Mouse (Mus musculus) heart, postnatal 0 days (tissue): ENCODE results near the gene Prelp. TPM values are rescaled to one million over a fixed set of nuclear protein-coding genes. Genes with fewer than 3 reads are reported as not detected.

Source experiments
- ATAC-seq: fragments of 200-750 bp; cut with Nextera tagmentation; 2 replicates; pipeline ENCODE4 v1.8.0; 2017; ENCODE audit warnings: low read depth, moderate number of reproducible peaks, moderate library complexity; ENCODE audit not compliant: insufficient read depth
- DNase-seq: peaks from one replicate; pipeline ENCODE4 v3.0.0-alpha.2; 2016; ENCODE audit warnings: low spot score
- H3K27ac ChIP-seq: fragments of 300-500 bp; sonication (generic); 2 replicates; pipeline ENCODE4 v1.5.1; 2014; ENCODE audit warnings: low read depth, mild to moderate bottlenecking
- H3K27me3 ChIP-seq: fragments of 300-500 bp; sonication (generic); 2 replicates; pipeline ENCODE4 v1.6.1; 2014; ENCODE audit warnings: low read length, mixed read lengths; ENCODE audit not compliant: control insufficient read depth, insufficient read depth
- H3K36me3 ChIP-seq: fragments of 300-500 bp; sonication (generic); replicated peaks from 2 replicates; pipeline ENCODE4 v1.6.1; 2014; ENCODE audit warnings: low read length, mixed read lengths; ENCODE audit not compliant: control insufficient read depth, insufficient read depth
- H3K4me1 ChIP-seq: fragments of 300-500 bp; sonication (generic); 2 replicates; pipeline ENCODE4 v1.6.1; 2014; ENCODE audit warnings: antibody characterized with exemption; ENCODE audit not compliant: control insufficient read depth, insufficient read depth
- H3K4me2 ChIP-seq: fragments of 300-500 bp; sonication (generic); 2 replicates; pipeline ENCODE4 v1.6.1; 2014; ENCODE audit warnings: low read depth, mild to moderate bottlenecking, low read length, moderate library complexity
- H3K4me3 ChIP-seq: fragments of 300-500 bp; sonication (generic); 2 replicates; pipeline ENCODE4 v1.5.1; 2014; ENCODE audit warnings: low read depth, low read length
- H3K9ac ChIP-seq: fragments of 300-500 bp; sonication (generic); replicated peaks from 2 replicates; pipeline ENCODE4 v1.6.1; 2014; ENCODE audit warnings: low read depth, low read length, mixed read lengths
- H3K9me3 ChIP-seq: fragments of 300-500 bp; sonication (generic); replicated peaks from 2 replicates; pipeline ENCODE4 v1.6.1; 2016; ENCODE audit warnings: low read length; ENCODE audit not compliant: control insufficient read depth
- CTCF ChIP-seq: IDR thresholded peaks from 2 replicates; pipeline ENCODE4 v1.5.1; 2016; ENCODE audit warnings: antibody characterized with exemption, control low read depth, low read depth
- EP300 ChIP-seq: IDR thresholded peaks from 2 replicates; pipeline ENCODE4 v1.6.1; 2016; ENCODE audit warnings: antibody characterized with exemption, low read depth
- WGBS: fragments of 180-500 bp; shearing (Covaris S2); extraction: QIAGEN DNeasy Blood & Tissue Kit; methylation state at CpG from one replicate; pipeline ENCODE4 v1.1.7; 2014; 5-methylcytosine and 5-hydroxymethylcytosine counted together
- polyA plus RNA-seq: library from polyadenylated mRNA; unstranded; fragments of >200 nt; fragmentation: Nextera tagmentation; extraction: Ambion mirVana; gene quantifications from 2 replicates; pipeline ENCODE4 v1.2.1, GENCODE M21; 2015
- total RNA-seq: library from RNA; depleted of rRNA; stranded (reverse); fragments of >200 nt; gene quantifications from 2 replicates; pipeline ENCODE4 v1.2.3, GENCODE M21; 2014; ENCODE audit warnings: low replicate concordance

Gene Prelp
- total and polyA plus RNA-seq, 2 experiments from 2014 or later = 5.4 to 6.5 TPM

DNA sequence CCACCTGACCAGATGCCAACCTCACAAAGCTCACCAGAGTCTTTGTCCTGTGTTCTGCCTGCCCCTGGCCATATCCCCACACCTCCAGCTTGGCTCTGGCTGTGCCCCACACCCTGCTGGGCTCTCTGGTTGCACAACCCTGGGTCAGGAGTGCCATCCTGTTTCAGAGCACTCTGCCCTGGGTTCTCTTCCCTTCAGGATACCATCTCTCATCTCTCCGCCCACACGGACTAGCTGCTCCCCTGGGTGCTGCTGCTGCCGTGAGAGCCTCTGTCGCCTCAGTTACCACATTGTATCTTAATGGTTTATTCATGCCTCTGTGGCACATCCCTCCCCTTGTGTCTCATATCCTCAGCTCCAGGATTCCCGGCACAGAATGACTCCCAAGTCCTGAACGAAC lies 34.8 kb downstream of the Prelp start:
- no peak for TF ChIP-seq CTCF
- no peak for TF ChIP-seq EP300
- peaks cover 31% of the 10 kb centered on the region for H3K4me1 ChIP-seq
- H3K9ac ChIP-seq = no peak overlapping the region
- ATAC-seq (no peak), DNase-seq (no peak)
- H3K27me3 ChIP-seq = no peaks in the 10 kb centered on the region
- no peaks in the 10 kb centered on the region for H3K36me3 ChIP-seq
- no peak overlapping the region for H3K4me2 ChIP-seq
- H3K27ac ChIP-seq = no peak overlapping the region
- H3K4me3 ChIP-seq = no peak overlapping the region
- WGBS = 52% methylated on average over 6 of the region's 6 CpGs
- no peaks in the 10 kb centered on the region for H3K9me3 ChIP-seq

GRCm38 (mm10) chr1:133885811-133886210 lies 35.4 kb downstream of the Prelp start:
- no peak overlapping the region for H3K4me2 ChIP-seq
- peaks cover 31% of the 10 kb centered on the region for H3K4me1 ChIP-seq
- 89% methylated on average over 7 of the region's 7 CpGs for whole genome bisulfite sequencing
- H3K9me3 ChIP-seq = no peaks in the 10 kb centered on the region
- H3K36me3 ChIP-seq = no peaks in the 10 kb centered on the region
- H3K27me3 ChIP-seq = no peaks in the 10 kb centered on the region
- DNase-seq (no peak), ATAC-seq (no peak)
- H3K9ac ChIP-seq = no peak overlapping the region
- H3K4me3 ChIP-seq = no peak overlapping the region
- no peak for TF ChIP-seq EP300
- no peak for TF ChIP-seq CTCF
- no peak overlapping the region for H3K27ac ChIP-seq

- Histone ChIP-seq H3K27me3 (no peaks in the 10 kb centered on the region), H3K36me3 (no peaks in the 10 kb centered on the region)
- WGBS = 85% methylated on average over 9 of the region's 9 CpGs
Observed at GRCm38 (mm10) chr1:133884746-133885145, 36.5 kb downstream of the Prelp start.

DNA sequence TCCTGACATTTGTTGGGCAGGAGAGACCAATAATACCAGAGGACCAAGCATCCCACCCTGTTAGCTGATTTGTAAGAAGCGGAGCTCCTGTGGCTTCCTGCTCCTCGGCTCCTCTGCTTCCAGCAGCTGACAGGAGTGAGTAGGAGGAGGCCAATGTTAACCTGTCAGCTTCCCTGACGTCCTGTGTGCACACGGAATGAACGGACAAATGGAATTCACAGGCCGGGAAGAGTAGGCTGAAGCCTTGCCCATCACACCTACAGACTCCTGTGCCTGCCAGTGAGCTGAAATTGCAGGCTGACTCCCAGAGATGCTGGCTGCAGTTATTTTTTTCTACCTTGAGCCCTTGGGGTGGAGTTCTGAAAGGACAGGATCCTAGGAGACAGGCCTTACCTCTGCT lies 37.1 kb downstream of the Prelp start:
- Histone ChIP-seq H3K4me1 (peaks cover 24% of the 10 kb centered on the region), H3K36me3 (no peaks in the 10 kb centered on the region), H3K27me3 (no peaks in the 10 kb centered on the region), H3K9ac (no peak overlapping the region), H3K4me3 (no peak overlapping the region), H3K4me2 (no peak overlapping the region), H3K9me3 (no peaks in the 10 kb centered on the region), H3K27ac (no peak overlapping the region)
- no peak for DNase-seq
- TF ChIP-seq EP300 (no peak), CTCF (no peak)
- WGBS = 67% methylated on average over 6 of the region's 6 CpGs
- ATAC-seq = no peak

More at GRCm38 (mm10) chr1:133884746-133885145, 36.5 kb downstream of the Prelp start:
- no peaks in the 10 kb centered on the region for H3K9me3 ChIP-seq
- H3K4me3 ChIP-seq = no peak overlapping the region
- no peak overlapping the region for H3K4me2 ChIP-seq
- H3K9ac ChIP-seq = no peak overlapping the region
- DNase-seq = no peak
- peaks cover 26% of the 10 kb centered on the region for H3K4me1 ChIP-seq
- TF ChIP-seq EP300 (no peak), CTCF (no peak)
- no peak overlapping the region for H3K27ac ChIP-seq
- ATAC-seq = no peak

- Histone ChIP-seq H3K4me3 (no peak overlapping the region), H3K4me1 (peaks cover 25% of the 10 kb centered on the region), H3K27ac (no peak overlapping the region), H3K27me3 (no peaks in the 10 kb centered on the region), H3K9ac (no peak overlapping the region), H3K9me3 (no peaks in the 10 kb centered on the region), H3K4me2 (no peak overlapping the region), H3K36me3 (no peaks in the 10 kb centered on the region)
- DNase-seq (no peak), ATAC-seq (no peak)
- 59% methylated on average over 11 of the region's 11 CpGs for WGBS
- TF ChIP-seq EP300 (no peak), CTCF (no peak)
Observed at GRCm38 (mm10) chr1:133882283-133883217, 38.7 kb downstream of the Prelp start.

DNA sequence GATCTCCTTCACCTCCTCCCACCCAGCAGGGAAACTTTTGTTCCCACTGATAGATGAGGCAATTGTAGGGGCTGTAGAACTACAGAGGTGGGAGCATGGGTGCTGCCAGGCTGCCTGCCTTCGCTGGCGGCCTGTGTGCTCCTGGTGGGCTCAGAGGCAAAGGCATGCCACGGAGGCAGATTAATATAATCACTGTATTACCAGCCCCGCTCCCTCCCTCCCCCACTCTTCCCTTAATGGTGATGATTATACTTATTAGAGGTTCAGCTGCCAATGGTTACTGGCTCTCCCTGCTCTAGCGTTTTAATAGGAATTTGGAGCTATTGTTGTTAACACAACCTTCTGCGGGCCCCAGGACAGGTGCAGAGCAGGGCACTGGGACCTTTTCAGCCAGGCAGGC lies 39.4 kb downstream of the Prelp start:
- no peak overlapping the region for H3K27ac ChIP-seq
- H3K4me2 ChIP-seq = no peak overlapping the region
- H3K9ac ChIP-seq = no peak overlapping the region
- DNase-seq = no peak
- WGBS = 58% methylated on average over 6 of the region's 6 CpGs
- ATAC-seq = no peak
- H3K36me3 ChIP-seq = no peaks in the 10 kb centered on the region
- TF ChIP-seq CTCF (no peak), EP300 (no peak)
- H3K4me1 ChIP-seq = peaks cover 25% of the 10 kb centered on the region
- no peaks in the 10 kb centered on the region for H3K27me3 ChIP-seq
- no peak overlapping the region for H3K4me3 ChIP-seq
- no peaks in the 10 kb centered on the region for H3K9me3 ChIP-seq
